Mouse (Mus musculus) ES-Bruce4 (cell line): ENCODE results near the gene Dlst.

Source experiments
- CTCF ChIP-seq: IDR thresholded peaks from one replicate; pipeline ENCODE4 v1.8.1; 2011; ENCODE audit warnings: low read depth, low read length
- POLR2A ChIP-seq: IDR thresholded peaks from one replicate; pipeline ENCODE4 v1.8.1; 2011; ENCODE audit warnings: low read length; ENCODE audit not compliant: insufficient read depth

- TF ChIP-seq CTCF (no peak), POLR2A (no peak)
These were observed 13.0 kb downstream of the Dlst start for GRCm38 (mm10) chr12:85123645-85124044.
